Mouse (Mus musculus) gastrocnemius, adult 8-10 months (tissue): ENCODE measurements around the gene Kctd5. TPM values are rescaled to one million over a fixed set of nuclear protein-coding genes. Genes with fewer than 3 reads are reported as not detected.

Experiments used
- microRNA-seq: library from miRNA; unstranded; fragments of <30 nt; microRNA quantifications from one replicate; pipeline ENCODE4 v1.2.0, GENCODE M21; 2022
- total RNA-seq, 4 experiments: library from RNA; stranded (reverse); gene quantifications; 2 replicates each; pipeline ENCODE4 v1.2.4; 2022

The Kctd5 gene
- total RNA-seq, 4 experiments from 2014 or later, result 5.8 to 8.0 (median 6.1) TPM

Small RNA genes within 50 kb of the gene (microRNA-seq; reads per million reads assigned to microRNA genes)
- gene Gm27700, result not detected

Other genes with a start within 250 kb of the Kctd5 start
- gene Elob, start 244.3 kb downstream of the Kctd5 start, total RNA-seq, result 100 to 1,000 TPM; 403 to 511 (median 426) TPM
- gene Prss33, start 237.4 kb downstream of the Kctd5 start, total RNA-seq, result not detected
- not detected for gene Prss32, start 229.6 kb downstream of the Kctd5 start, total RNA-seq
- gene Prss41, start 229.3 kb downstream of the Kctd5 start, total RNA-seq, result under 1 TPM in 2 of 4 experiments, not detected in 2; 0.68 to 0.85 TPM
- gene Prss21, start 205.4 kb downstream of the Kctd5 start, total RNA-seq, result not detected
- not detected for gene Dcpp1, start 192.6 kb downstream of the Kctd5 start, total RNA-seq
- not detected for gene Dcpp2, start 192.6 kb downstream of the Kctd5 start, total RNA-seq
- gene Dcpp3, start 156.0 kb downstream of the Kctd5 start, total RNA-seq, result not detected
- not detected for gene Sbp, start 131.8 kb downstream of the Kctd5 start, total RNA-seq
- gene Sbpl, start 118.2 kb downstream of the Kctd5 start, total RNA-seq, result not detected
- not detected for gene Prss30, start 92.9 kb downstream of the Kctd5 start, total RNA-seq
- gene Prss22, start 75.4 kb downstream of the Kctd5 start, total RNA-seq, result not detected
- not detected for gene Prss27, start 35.3 kb downstream of the Kctd5 start, total RNA-seq
- gene Pdpk1, start 77.4 kb upstream of the Kctd5 start, total RNA-seq, result 10 to 100 TPM; 36.6 to 43.2 (median 39.8) TPM
- gene Amdhd2, start 90.3 kb upstream of the Kctd5 start, total RNA-seq, result 10 to 100 TPM in 2 of 4 experiments, 1 to 10 TPM in 2; 9.4 to 12.8 (median 10.3) TPM
- gene Atp6v0c, start 96.2 kb upstream of the Kctd5 start, total RNA-seq, result 100 to 1,000 TPM; 152 to 173 (median 158) TPM
- gene Tbc1d24, start 132.1 kb upstream of the Kctd5 start, total RNA-seq, result 1 to 10 TPM; 4.8 to 7.0 (median 5.8) TPM
- gene Ntn3, start 136.0 kb upstream of the Kctd5 start, total RNA-seq, result under 1 TPM; 0.19 to 0.53 (median 0.42) TPM
- 1 to 10 TPM; 1.1 to 1.5 (median 1.3) TPM for gene Tedc2, start 147.4 kb upstream of the Kctd5 start, total RNA-seq
- gene Ccnf, start 178.0 kb upstream of the Kctd5 start, total RNA-seq, result under 1 TPM; 0.10 to 0.48 (median 0.32) TPM